Mouse (Mus musculus): Measurements from ENCODE around the gene Iqschfp.

GRCm38 (mm10) chr3:68121338-68121737 lies 229.3 kb downstream of the Iqschfp start:
- TF ChIP-seq CTCF (IDR thresholded peaks at IDR 0.05; ENCODE audit: control insufficient read depth, insufficient read depth, low read length) (no peak), POLR2A (IDR thresholded peaks at IDR 0.05; ENCODE audit: borderline replicate concordance, control insufficient read depth, low read depth, low read length) (no peak)
